In the genomic region with DNA sequence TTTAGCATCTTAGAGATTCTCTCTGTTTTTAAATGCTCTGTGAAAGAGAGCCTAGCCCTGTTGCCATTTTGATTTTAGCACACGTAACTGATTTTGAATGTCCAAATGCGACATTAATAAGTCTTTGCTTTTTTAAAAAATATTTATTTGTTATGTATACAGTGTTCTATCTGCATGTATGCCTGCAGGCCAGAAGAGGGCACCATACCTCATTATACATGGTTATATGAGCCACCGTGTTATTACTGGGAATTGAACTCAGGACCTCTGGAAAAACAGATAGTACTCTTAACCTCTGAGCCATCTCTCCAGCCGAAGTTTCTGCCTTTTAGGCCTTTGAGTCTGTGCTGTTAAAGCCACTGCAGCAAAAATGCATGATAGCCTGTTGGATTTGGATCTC, we compare ENCODE assay signal across 15 mouse cellular contexts. TPM values are rescaled to one million over a fixed set of nuclear protein-coding genes. Genes with fewer than 3 reads are reported as not detected.
A peak's percentile ranks its signal among the peaks of the same experiment; 100 is the strongest.
DNase-seq lines count a peak whose midpoint lies in the region; ATAC-seq and TF ChIP-seq lines count a peak whose summit lies in the region.
"Had no signal": no experiment of that assay in that cellular context is flagged by ENCODE, and none has a peak within 500 bp of the region (broad histone marks: within the 10 kb centered on the region; RNA-seq: fewer than 3 reads in every experiment).

No protein-coding gene starts in this region.

- H3K4me1 ChIP-seq in liver, embryonic 14.5 days (replicated peaks; ENCODE audit: control insufficient read depth in 2 of 2, insufficient read depth in 2 of 2, low read length in 1 of 2), result no peaks in the 10 kb centered on the region
- no peaks in the 10 kb centered on the region for H3K4me1 ChIP-seq in liver, embryonic 11.5 days (replicated peaks; ENCODE audit: control insufficient read depth, insufficient read depth, low read length)
- H3K4me1 ChIP-seq in CH12.LX (ENCODE audit: control insufficient read depth in 1 of 2, insufficient read depth in 2 of 2), result no peaks in the 10 kb centered on the region
- H3K4me1 ChIP-seq: lung, embryonic 15.5 days; midbrain, embryonic 12.5 days had no signal

- no peak overlapping the region for H3K4me3 ChIP-seq in liver, embryonic 14.5 days (ENCODE audit: insufficient read depth in 1 of 2, low read depth in 2 of 2, low read length in 2 of 2)
- no peak overlapping the region for H3K4me3 ChIP-seq in liver, embryonic 11.5 days (ENCODE audit: low read depth, low read length)
- H3K4me3 ChIP-seq in CH12.LX (replicated peaks in 1 of 3; ENCODE audit: low read depth in 2 of 3, low read length in 2 of 3, poor library complexity in 1 of 3), result no peak overlapping the region
- H3K4me3 ChIP-seq: lung, embryonic 15.5 days; midbrain, embryonic 12.5 days had no signal

- ATAC-seq in liver, embryonic 14.5 days (ENCODE audit: insufficient read depth), result no peak
- ATAC-seq in liver, embryonic 11.5 days (replicated peaks; ENCODE audit: low FRiP score), result no peak
- ATAC-seq: forebrain, embryonic 16.5 days had no signal

- no peak overlapping the region for H3K27ac ChIP-seq in liver, embryonic 14.5 days
- H3K27ac ChIP-seq in liver, embryonic 11.5 days (ENCODE audit: low read depth, low read length), result no peak overlapping the region
- no peak overlapping the region for H3K27ac ChIP-seq in CH12.LX (ENCODE audit: insufficient read depth, low read depth)
- H3K27ac ChIP-seq: lung, embryonic 15.5 days; midbrain, embryonic 12.5 days had no signal

- H3K4me2 ChIP-seq in liver, embryonic 14.5 days (ENCODE audit: low read depth), result no peak overlapping the region
- H3K4me2 ChIP-seq in liver, embryonic 11.5 days, result no peak overlapping the region
- no peak overlapping the region for H3K4me2 ChIP-seq in CH12.LX (ENCODE audit: insufficient read depth, low read depth, poor library complexity, severe bottlenecking)
- H3K4me2 ChIP-seq: lung, embryonic 15.5 days; midbrain, embryonic 12.5 days had no signal

- TF ChIP-seq POLR2A in CH12.LX (IDR thresholded peaks at IDR 0.05; ENCODE audit: low read depth, low read length), result no peak
- TF ChIP-seq POLR2A in brain, embryonic 14.5 days (IDR thresholded peaks at IDR 0.05; ENCODE audit: borderline replicate concordance, extremely low read depth, insufficient read depth, insufficient read length, poor library complexity, severe bottlenecking), result no peak

- no peak overlapping the region for H3K9ac ChIP-seq in liver, embryonic 14.5 days (replicated peaks)
- H3K9ac ChIP-seq in liver, embryonic 11.5 days (ENCODE audit: low read depth, low read length), result no peak overlapping the region
- no peak overlapping the region for H3K9ac ChIP-seq in CH12.LX (ENCODE audit: insufficient read depth, low read depth)
- H3K9ac ChIP-seq: lung, embryonic 15.5 days; midbrain, embryonic 12.5 days had no signal

- peak; percentile 47; the same call in 1 of the 2 replicates for TF ChIP-seq CTCF in liver, embryonic 14.5 days (IDR thresholded peaks at IDR 0.05; ENCODE audit: low read depth)
- peak in 1 of 2 experiments; percentile 46; a peak in 2 of 4 replicates for TF ChIP-seq CTCF in CH12.LX (conservative IDR thresholded peaks at IDR 0.05 in 1 of 2, IDR thresholded peaks at IDR 0.05 in 1 of 2; ENCODE audit: low read depth in 2 of 2, low read length in 2 of 2)
- no peak for TF ChIP-seq CTCF in brain, embryonic 14.5 days (IDR thresholded peaks at IDR 0.05; ENCODE audit: borderline replicate concordance, extremely low read depth, insufficient read depth, insufficient read length)

- WGBS in liver, embryonic 14.5 days (ENCODE audit: insufficient replicate concordance), result 61% methylated on average over 4 of the region's 4 CpGs
- 77% methylated on average over 4 of the region's 4 CpGs for WGBS in liver, embryonic 11.5 days

- H3K9me3 ChIP-seq in liver, embryonic 14.5 days (ENCODE audit: control insufficient read depth, low read length), result no peaks in the 10 kb centered on the region
- no peaks in the 10 kb centered on the region for H3K9me3 ChIP-seq in liver, embryonic 11.5 days (ENCODE audit: control insufficient read depth, low read length)
- H3K9me3 ChIP-seq in CH12.LX (replicated peaks; ENCODE audit: low read length), result no peaks in the 10 kb centered on the region
- H3K9me3 ChIP-seq: lung, embryonic 15.5 days; midbrain, embryonic 12.5 days had no signal

- TF ChIP-seq RAD21 in CH12.LX (IDR thresholded peaks at IDR 0.05; ENCODE audit: low read depth, low read length), result no peak; the same call in none of the 2 replicates

- H3K36me3 ChIP-seq in liver, embryonic 14.5 days (replicated peaks; ENCODE audit: control insufficient read depth, insufficient read depth, low read depth), result peaks cover 10% of the 10 kb centered on the region
- peaks cover 12% of the 10 kb centered on the region; the same call in 1 of the 2 replicates for H3K36me3 ChIP-seq in liver, embryonic 11.5 days (ENCODE audit: control insufficient read depth, insufficient read depth, low read length)
- peaks cover 9 to 55% of the 10 kb centered on the region in 2 experiments for H3K36me3 ChIP-seq in CH12.LX (replicated peaks in 1 of 2; ENCODE audit: control insufficient read depth in 1 of 2, insufficient read depth in 1 of 2, low read length in 1 of 2)

- DNase-seq in embryo, embryonic 11 days, result peak; percentile 7
- no peak for DNase-seq in embryo, embryonic 10 days (ENCODE audit: low spot score)
- no peak for DNase-seq in liver, embryonic 14.5 days (ENCODE audit: low read depth in 3 of 3, low spot score in 3 of 3)
- DNase-seq in liver, embryonic 11.5 days (ENCODE audit: low spot score), result no peak
- DNase-seq in CH12.LX (ENCODE audit: extremely low read depth), result peak; percentile 18
- DNase-seq in brain, embryonic 14.5 days (ENCODE audit: low read depth), result peak; percentile 1
- DNase-seq in spleen, adult 12 weeks (ENCODE audit: low spot score), result no peak
- DNase-seq in urinary bladder, postnatal 14 days (ENCODE audit: low spot score), result no peak
- DNase-seq: cerebellum, postnatal 14 days; heart, postnatal 10 days; kidney, adult 18-20 months; right cerebral cortex, postnatal 4 days had no signal

- dilution Hi-C loops in CH12.LX (cut with MboI; ENCODE audit: extremely low pct_ligation_motif_present, extremely low pct_unique_long_range_greater_than_20kb, low sequenced_read_pairs), result no loop called here

- H3K27me3 ChIP-seq in liver, embryonic 14.5 days (ENCODE audit: control insufficient read depth, insufficient read depth, low read length), result no peaks in the 10 kb centered on the region
- no peaks in the 10 kb centered on the region for H3K27me3 ChIP-seq in liver, embryonic 11.5 days (replicated peaks; ENCODE audit: control insufficient read depth, insufficient read depth, low read length)
- H3K27me3 ChIP-seq in CH12.LX (replicated peaks), result no peaks in the 10 kb centered on the region
- H3K27me3 ChIP-seq: lung, embryonic 15.5 days; midbrain, embryonic 12.5 days had no signal

- in situ Hi-C loops in CH12.LX (cut with MboI; ENCODE audit: low pct_ligation_motif_present, low pct_unique_long_range_greater_than_20kb, low sequenced_read_pairs), result no loop called here

- TF ChIP-seq EP300 in liver, embryonic 14.5 days (IDR thresholded peaks at IDR 0.05; ENCODE audit: low read depth), result no peak
- TF ChIP-seq EP300 in CH12.LX (IDR thresholded peaks at IDR 0.05; ENCODE audit: low read length), result no peak

- H3K79me2 ChIP-seq in CH12.LX (replicated peaks; ENCODE audit: control insufficient read depth, extremely low read depth, insufficient read depth, poor library complexity, severe bottlenecking), result no peaks in the 10 kb centered on the region

TF ChIP-seq in CH12.LX, 34 proteins besides CTCF, POLR2A, EP300 and RAD21:
- TF ChIP-seq TBP (conservative IDR thresholded peaks at IDR 0.05; ENCODE audit: low read depth, low read length), result 0 out of 2 replicates have a peak, but pooled peaks have one; percentile 33
- TF ChIP-seq NELFE (IDR thresholded peaks at IDR 0.05; ENCODE audit: low read depth, low read length), result no peak
- TF ChIP-seq RCOR1 (conservative IDR thresholded peaks at IDR 0.05; ENCODE audit: low read depth, low read length), result no peak
- TF ChIP-seq CHD2 (IDR thresholded peaks at IDR 0.05; ENCODE audit: low read length), result no peak
- TF ChIP-seq MAZ (IDR thresholded peaks at IDR 0.05; ENCODE audit: low read depth, low read length), result no peak
TF ChIP-seq in CH12.LX: peak in this region for 1.

RNA-seq across cellular contexts. Expression of gene Ubn2, which starts 35.8 kb away (rescaled TPM):
- 3.6 and 4.8 TPM in 2 replicates for polyA plus RNA-seq in liver, embryonic 14.5 days (2012; rRNA removed)
- polyA plus RNA-seq in liver, embryonic 14.5 days (2014; fragmentation: Nextera tagmentation; extraction: Ambion mirVana), result 3.5 and 4.1 TPM in 2 replicates
- polyA plus RNA-seq in liver, embryonic 11.5 days (2014; fragmentation: Nextera tagmentation; extraction: Ambion mirVana), result 12.3 and 14.5 TPM in 2 replicates
- total RNA-seq in CH12.LX (2012; rRNA removed) (4.3 and 4.7 TPM in 2 replicates), CH12.LX (2014; rRNA removed) (4.9 and 5.2 TPM in 2 replicates)
- 6.1 and 7.2 TPM in 2 replicates for polyA plus RNA-seq in CH12.LX (2012; ENCODE audit: insufficient read length, low read depth)
- polyA plus RNA-seq in brain, embryonic 14.5 days (2012; rRNA removed), result 29.4 and 37.1 TPM in 2 replicates

Comparison
In these comparisons a context has a peak if more than half of its experiments do, and no peak if none do; other contexts are left out.
1. DNase-seq: peak in embryo, embryonic 11 days (single experiment), CH12.LX (single experiment) and brain, embryonic 14.5 days (single experiment); none in embryo, embryonic 10 days (single experiment), liver, embryonic 14.5 days (0 of 3), liver, embryonic 11.5 days (single experiment), spleen, adult 12 weeks (single experiment) and urinary bladder, postnatal 14 days (single experiment).